17 mouse cellular contexts compared by ENCODE assay signal in the genomic region with DNA sequence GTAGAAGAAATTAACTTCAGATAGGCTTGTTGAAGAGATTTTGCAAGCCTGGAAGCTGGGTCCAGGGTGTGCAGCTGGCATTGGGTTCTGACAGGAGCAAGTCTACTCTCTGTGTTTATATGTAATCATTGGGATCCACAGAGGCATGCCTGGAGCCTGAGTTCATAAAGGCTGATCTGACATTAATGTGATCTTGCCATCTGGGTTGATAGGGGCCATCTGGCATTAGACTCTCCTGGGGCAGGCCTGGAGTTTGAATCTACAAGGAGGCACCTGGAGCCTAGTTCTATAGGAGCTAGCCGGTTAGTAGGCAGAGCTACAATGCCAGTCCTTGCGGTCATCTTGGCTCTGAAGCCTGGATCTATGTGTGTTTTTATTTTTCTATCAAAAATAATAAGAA.
DNase-seq lines count a peak whose midpoint lies in the region; ATAC-seq lines count a peak whose summit lies in the region.
"Had no signal": no experiment of that assay in that cellular context is flagged by ENCODE, and none has a peak within 500 bp of the region (broad histone marks: within the 10 kb centered on the region; RNA-seq: fewer than 3 reads in every experiment).

No protein-coding gene starts in this region.

- no peak overlapping the region for H3K4me2 ChIP-seq in hindbrain, embryonic 11.5 days (replicated peaks; ENCODE audit: low read depth, low read length)
- no peak overlapping the region for H3K4me2 ChIP-seq in hindbrain, embryonic 13.5 days

- no peak overlapping the region for H3K9ac ChIP-seq in hindbrain, embryonic 11.5 days (ENCODE audit: low read depth, low read length)
- H3K9ac ChIP-seq in hindbrain, embryonic 13.5 days: no peak overlapping the region
- H3K9ac ChIP-seq: forebrain, postnatal 0 days had no signal

- no peaks in the 10 kb centered on the region for H3K4me1 ChIP-seq in hindbrain, embryonic 11.5 days (replicated peaks; ENCODE audit: control insufficient read depth, insufficient read depth, low read length)
- no peaks in the 10 kb centered on the region for H3K4me1 ChIP-seq in hindbrain, embryonic 13.5 days (replicated peaks)
- H3K4me1 ChIP-seq: forebrain, embryonic 10.5 days; heart, embryonic 10.5 days had no signal

- H3K27me3 ChIP-seq in hindbrain, embryonic 11.5 days (ENCODE audit: control insufficient read depth, insufficient read depth, low read length): no peaks in the 10 kb centered on the region
- H3K27me3 ChIP-seq in hindbrain, embryonic 13.5 days: no peaks in the 10 kb centered on the region

- ATAC-seq in hindbrain, embryonic 11.5 days (ENCODE audit: low FRiP score): no peak; the same call in 1 of the 2 replicates
- no peak for ATAC-seq in hindbrain, embryonic 13.5 days (ENCODE audit: low FRiP score)
- ATAC-seq: forebrain, postnatal 0 days; lung, postnatal 0 days had no signal

- H3K27ac ChIP-seq in hindbrain, embryonic 11.5 days (ENCODE audit: low read depth, low read length): no peak overlapping the region
- H3K27ac ChIP-seq in hindbrain, embryonic 13.5 days: no peak overlapping the region
- H3K27ac ChIP-seq: forebrain, embryonic 10.5 days; heart, embryonic 10.5 days; kidney, postnatal 0 days had no signal

- no peak overlapping the region for H3K4me3 ChIP-seq in hindbrain, embryonic 11.5 days (ENCODE audit: low read depth, low read length)
- H3K4me3 ChIP-seq in hindbrain, embryonic 13.5 days: no peak overlapping the region
- H3K4me3 ChIP-seq: forebrain, embryonic 10.5 days; heart, embryonic 10.5 days had no signal

- peak; percentile 11 for DNase-seq in hindbrain, embryonic 11.5 days (ENCODE audit: low spot score)
- peak; percentile 36 for DNase-seq in brain, adult 2 months (ENCODE audit: low read depth, low spot score)
- DNase-seq in cerebellum, adult 18-20 months: peak; percentile 12 to 25
- peak; percentile 18 to 20 for DNase-seq in cerebellum, postnatal 36 days
- no peak for DNase-seq in kidney, postnatal 4 days
- DNase-seq in T-cell, adult 2 months (ENCODE audit: low spot score): no peak
- DNase-seq: B cell, adult 2 months; embryo, embryonic 11 days; forebrain, postnatal 0 days; kidney, adult 11 months; liver; thymus, postnatal 36 days had no signal

- WGBS in hindbrain, embryonic 11.5 days: 85% methylated on average over 2 of the region's 2 CpGs
- 69% methylated on average over 2 of the region's 2 CpGs for WGBS in hindbrain, embryonic 13.5 days

- H3K36me3 ChIP-seq in hindbrain, embryonic 11.5 days (ENCODE audit: control insufficient read depth, insufficient read depth, low read length): no peaks in the 10 kb centered on the region
- no peaks in the 10 kb centered on the region for H3K36me3 ChIP-seq in hindbrain, embryonic 13.5 days
- H3K36me3 ChIP-seq: forebrain, embryonic 10.5 days; heart, embryonic 10.5 days had no signal

- H3K9me3 ChIP-seq in hindbrain, embryonic 11.5 days (ENCODE audit: control insufficient read depth, low read length): no peaks in the 10 kb centered on the region
- no peaks in the 10 kb centered on the region for H3K9me3 ChIP-seq in hindbrain, embryonic 13.5 days
- H3K9me3 ChIP-seq: forebrain, embryonic 10.5 days; heart, embryonic 10.5 days had no signal

Comparison
In these comparisons a context has a peak if more than half of its experiments do, and no peak if none do; other contexts are left out.
1. DNase-seq: peak in hindbrain, embryonic 11.5 days (single experiment), brain, adult 2 months (single experiment), cerebellum, adult 18-20 months (2 of 2) and cerebellum, postnatal 36 days (2 of 2); none in kidney, postnatal 4 days (0 of 2) and T-cell, adult 2 months (single experiment).